Mouse (Mus musculus) stomach, postnatal 0 days (tissue): ENCODE results near the gene Map3k7.

Source experiments
- CTCF ChIP-seq: IDR thresholded peaks from 2 replicates; pipeline ENCODE4 v1.5.1; 2016; ENCODE audit warnings: antibody characterized with exemption, low read depth, mild to moderate bottlenecking, moderate library complexity
- EP300 ChIP-seq: optimal IDR thresholded peaks from 2 replicates; pipeline ENCODE3; 2016; ENCODE audit warnings: antibody characterized with exemption

DNA sequence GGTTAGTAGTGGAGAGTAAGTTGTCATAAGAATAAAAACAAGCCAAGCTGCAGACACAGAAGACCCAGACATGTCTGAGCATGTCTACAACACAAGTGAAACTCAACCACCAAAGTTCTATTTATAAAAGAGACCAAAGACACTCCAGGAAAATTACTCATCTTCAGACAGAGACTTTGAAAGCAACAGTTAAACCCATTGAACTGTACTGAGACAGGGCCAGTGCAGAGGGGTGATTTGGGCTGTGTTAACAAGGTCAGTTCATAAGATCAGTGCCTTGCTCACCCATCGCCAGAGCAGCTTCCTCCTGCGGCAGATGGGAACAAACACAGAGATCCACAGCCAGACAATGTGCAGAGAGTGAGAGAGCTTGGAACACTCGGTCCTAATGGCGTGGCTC lies 22.3 kb upstream of the Map3k7 start:
- no peak for TF ChIP-seq CTCF
- TF ChIP-seq EP300 = no peak
